Mouse (Mus musculus) hindbrain, postnatal 0 days (tissue): Measurements from ENCODE around the gene Ptprm. TPM values are rescaled to one million over a fixed set of nuclear protein-coding genes. Genes with fewer than 3 reads are reported as not detected.

Experiments used
- ATAC-seq: fragments of 200-750 bp; cut with Nextera tagmentation; 2 replicates; pipeline ENCODE4 v1.8.0; 2017; ENCODE audit warnings: mild to moderate bottlenecking, moderate TSS enrichment, moderate library complexity
- DNase-seq: peaks from one replicate; pipeline ENCODE4 v3.0.0-alpha.2; 2015; ENCODE audit warnings: low spot score
- H3K27ac ChIP-seq: fragments of 300-500 bp; sonication (generic); 2 replicates; pipeline ENCODE4 v1.5.1; 2014; ENCODE audit warnings: mild to moderate bottlenecking
- H3K27me3 ChIP-seq: fragments of 300-500 bp; sonication (generic); 2 replicates; pipeline ENCODE4 v1.6.1; 2014; ENCODE audit warnings: low read length, mixed read lengths; ENCODE audit not compliant: insufficient read depth
- H3K36me3 ChIP-seq: fragments of 300-500 bp; sonication (generic); 2 replicates; pipeline ENCODE4 v1.6.1; 2014; ENCODE audit warnings: low read length, mixed read lengths; ENCODE audit not compliant: insufficient read depth
- H3K4me1 ChIP-seq: fragments of 300-500 bp; sonication (generic); 2 replicates; pipeline ENCODE4 v1.6.1; 2014; ENCODE audit warnings: antibody characterized with exemption, low read length, mixed read lengths; ENCODE audit not compliant: insufficient read depth
- H3K4me2 ChIP-seq: fragments of 300-500 bp; sonication (generic); 2 replicates; pipeline ENCODE4 v1.6.1; 2014; ENCODE audit warnings: low read depth, mild to moderate bottlenecking, low read length, moderate library complexity, mixed read lengths
- H3K4me3 ChIP-seq: fragments of 300-500 bp; sonication (generic); 2 replicates; pipeline ENCODE4 v1.5.1; 2014; ENCODE audit warnings: low read length
- H3K9ac ChIP-seq: fragments of 300-500 bp; sonication (generic); replicated peaks from 2 replicates; pipeline ENCODE4 v1.6.1; 2014; ENCODE audit warnings: mild to moderate bottlenecking, low read length, moderate library complexity, mixed read lengths
- H3K9me3 ChIP-seq: fragments of 300-500 bp; sonication (generic); 2 replicates; pipeline ENCODE4 v1.6.1; 2016; ENCODE audit warnings: low read length, mixed read lengths
- CTCF ChIP-seq: IDR thresholded peaks from 2 replicates; pipeline ENCODE4 v1.5.1; 2016; ENCODE audit warnings: antibody characterized with exemption, control low read depth, low read depth
- WGBS: fragments of 180-500 bp; shearing (Covaris S2); extraction: QIAGEN DNeasy Blood & Tissue Kit; methylation state at CpG from one replicate; pipeline ENCODE4 v1.1.7; 2014; 5-methylcytosine and 5-hydroxymethylcytosine counted together
- polyA plus RNA-seq: library from polyadenylated mRNA; unstranded; fragments of >200 nt; fragmentation: Nextera tagmentation; extraction: Ambion mirVana; gene quantifications from 2 replicates; pipeline ENCODE4 v1.2.1, GENCODE M21; 2015
- total RNA-seq: library from RNA; depleted of rRNA; stranded (reverse); fragments of >200 nt; gene quantifications from 2 replicates; pipeline ENCODE4 v1.2.3, GENCODE M21; 2014

The Ptprm gene
- total and polyA plus RNA-seq, 2 experiments from 2014 or later = 19.3 to 52.4 TPM

- Histone ChIP-seq H3K27ac (no peak overlapping the region), H3K4me1 (no peaks in the 10 kb centered on the region), H3K4me2 (no peak overlapping the region), H3K9ac (no peak overlapping the region), H3K4me3 (no peak overlapping the region), H3K36me3 (no peaks in the 10 kb centered on the region), H3K27me3 (no peaks in the 10 kb centered on the region), H3K9me3 (no peaks in the 10 kb centered on the region)
- DNase-seq = no peak
- TF ChIP-seq CTCF = no peak
- ATAC-seq = no peak
- WGBS = 76% methylated on average over 1 of the region's 1 CpGs
These were observed 460.1 kb downstream of the Ptprm start for GRCm38 (mm10) chr17:66894181-66894580.

- TF ChIP-seq CTCF = no peak
- no peak overlapping the region for H3K4me3 ChIP-seq
- H3K9me3 ChIP-seq = no peaks in the 10 kb centered on the region
- H3K36me3 ChIP-seq = no peaks in the 10 kb centered on the region
- H3K4me2 ChIP-seq = no peak overlapping the region
- ATAC-seq = no peak
- H3K27ac ChIP-seq = no peak overlapping the region
- WGBS = 91% methylated on average over 6 of the region's 6 CpGs
- H3K4me1 ChIP-seq = no peaks in the 10 kb centered on the region
- H3K9ac ChIP-seq = no peak overlapping the region
- no peak for DNase-seq
- no peaks in the 10 kb centered on the region for H3K27me3 ChIP-seq
These were observed 462.3 kb downstream of the Ptprm start for GRCm38 (mm10) chr17:66891916-66892315.

GRCm38 (mm10) chr17:66891067-66891862 is 463.0 kb downstream of the Ptprm start:
- H3K27me3 ChIP-seq = no peaks in the 10 kb centered on the region
- ATAC-seq = no peak
- no peak overlapping the region for H3K27ac ChIP-seq
- H3K9me3 ChIP-seq = no peaks in the 10 kb centered on the region
- no peak for TF ChIP-seq CTCF
- no peaks in the 10 kb centered on the region for H3K4me1 ChIP-seq
- no peak for DNase-seq
- no peak overlapping the region for H3K9ac ChIP-seq
- no peaks in the 10 kb centered on the region for H3K36me3 ChIP-seq
- no peak overlapping the region for H3K4me2 ChIP-seq
- WGBS = 54% methylated on average over 13 of the region's 13 CpGs
- H3K4me3 ChIP-seq = no peak overlapping the region

- ATAC-seq (no peak), DNase-seq (no peak)
- Histone ChIP-seq H3K27me3 (no peaks in the 10 kb centered on the region), H3K36me3 (no peaks in the 10 kb centered on the region), H3K9ac (no peak overlapping the region), H3K4me2 (no peak overlapping the region), H3K4me1 (no peaks in the 10 kb centered on the region), H3K4me3 (no peak overlapping the region), H3K27ac (no peak overlapping the region), H3K9me3 (no peaks in the 10 kb centered on the region)
- 56% methylated on average over 2 of the region's 2 CpGs for WGBS
- no peak for TF ChIP-seq CTCF
These were observed 472.0 kb downstream of the Ptprm start for GRCm38 (mm10) chr17:66882304-66882703.

GRCm38 (mm10) chr17:66880969-66881701 is 473.1 kb downstream of the Ptprm start:
- ATAC-seq = no peak
- no peaks in the 10 kb centered on the region for H3K9me3 ChIP-seq
- no peak overlapping the region for H3K9ac ChIP-seq
- H3K4me3 ChIP-seq = no peak overlapping the region
- H3K4me2 ChIP-seq = no peak overlapping the region
- TF ChIP-seq CTCF = no peak
- no peaks in the 10 kb centered on the region for H3K36me3 ChIP-seq
- no peak overlapping the region for H3K27ac ChIP-seq
- DNase-seq = no peak
- no peaks in the 10 kb centered on the region for H3K27me3 ChIP-seq
- no peaks in the 10 kb centered on the region for H3K4me1 ChIP-seq
- WGBS = 86% methylated on average over 9 of the region's 9 CpGs

- ATAC-seq (no peak), DNase-seq (no peak)
- Histone ChIP-seq H3K27ac (no peak overlapping the region), H3K9ac (no peak overlapping the region), H3K9me3 (no peaks in the 10 kb centered on the region), H3K4me3 (no peak overlapping the region), H3K4me2 (no peak overlapping the region), H3K4me1 (no peaks in the 10 kb centered on the region), H3K36me3 (no peaks in the 10 kb centered on the region), H3K27me3 (no peaks in the 10 kb centered on the region)
- 81% methylated on average over 2 of the region's 2 CpGs for WGBS
- no peak for TF ChIP-seq CTCF
These were observed 475.1 kb downstream of the Ptprm start for GRCm38 (mm10) chr17:66879151-66879550.

- Histone ChIP-seq H3K27me3 (no peaks in the 10 kb centered on the region), H3K4me2 (no peak overlapping the region), H3K9ac (no peak overlapping the region), H3K36me3 (no peaks in the 10 kb centered on the region), H3K27ac (no peak overlapping the region), H3K4me3 (no peak overlapping the region), H3K9me3 (no peaks in the 10 kb centered on the region), H3K4me1 (no peaks in the 10 kb centered on the region)
- no peak for TF ChIP-seq CTCF
- WGBS = 61% methylated on average over 6 of the region's 6 CpGs
- ATAC-seq (no peak), DNase-seq (no peak)
These were observed 476.7 kb downstream of the Ptprm start for GRCm38 (mm10) chr17:66877582-66877981.
